Mouse (Mus musculus) bone marrow, adult 2 months (tissue): ENCODE data around the gene Jade2. TPM values are rescaled to one million over a fixed set of nuclear protein-coding genes. Genes with fewer than 3 reads are reported as not detected.
A peak's percentile ranks its signal among the peaks of the same experiment; 100 is the strongest.

Experiments used
- H3K27ac ChIP-seq: fragments of 200-500 bp; 2 replicates; pipeline ENCODE4 v1.5.1; 2012; ENCODE audit warnings: low read depth, mild to moderate bottlenecking, control low read depth, inconsistent platforms, low read length; ENCODE audit not compliant: control insufficient read depth, poor library complexity, insufficient read depth
- H3K4me1 ChIP-seq: fragments of 200-500 bp; 2 replicates; pipeline ENCODE4 v1.6.1; 2011; ENCODE audit warnings: low read length; ENCODE audit not compliant: control insufficient read depth, insufficient read depth
- H3K4me3 ChIP-seq: fragments of 200-500 bp; replicated peaks from 2 replicates; pipeline ENCODE3; 2011; ENCODE audit warnings: mild to moderate bottlenecking, low read depth, low read length, control low read depth; ENCODE audit not compliant: control insufficient read depth
- CTCF ChIP-seq: fragments of 200-500 bp; IDR thresholded peaks from 2 replicates; pipeline ENCODE4 v1.5.1; 2011; ENCODE audit warnings: low read length, control low read depth; ENCODE audit not compliant: control insufficient read depth, insufficient read depth
- POLR2A ChIP-seq: fragments of 200-500 bp; IDR thresholded peaks from 2 replicates; pipeline ENCODE4 v1.6.1; 2011; ENCODE audit warnings: low read depth, mild to moderate bottlenecking, control low read depth, low read length, borderline replicate concordance; ENCODE audit not compliant: control insufficient read depth
- WGBS: fragments of 180-500 bp; shearing (Covaris S2); methylation state at CpG from one replicate; pipeline ENCODE4 v1.1.7; 2018; 5-methylcytosine and 5-hydroxymethylcytosine counted together
- polyA plus RNA-seq: library from polyadenylated mRNA; stranded (reverse); fragments of >200 nt; gene quantifications from 2 replicates; pipeline ENCODE4 v1.2.4, GENCODE M21; 2011; ENCODE audit warnings: low replicate concordance; ENCODE audit not compliant: missing spikeins, insufficient read depth, insufficient read length

Jade2 gene
- polyA plus RNA-seq, 1 experiment = 5.9 TPM

- TF ChIP-seq POLR2A (no peak), CTCF (no peak)
- no peak overlapping the region for H3K4me3 ChIP-seq
- no peak overlapping the region for H3K27ac ChIP-seq
- WGBS = 84% methylated on average over 10 of the region's 10 CpGs
- peaks cover 4% of the 10 kb centered on the region; the same call in 1 of the 2 replicates for H3K4me1 ChIP-seq
Observed at GRCm38 (mm10) chr11:51844529-51845098, 12.8 kb downstream of the Jade2 start.

GRCm38 (mm10) chr11:51843898-51844297, 13.6 kb downstream of the Jade2 start:
- H3K4me1 ChIP-seq = peaks cover 4% of the 10 kb centered on the region; the same call in 1 of the 2 replicates
- H3K27ac ChIP-seq = no peak overlapping the region
- no peak overlapping the region for H3K4me3 ChIP-seq
- TF ChIP-seq POLR2A (no peak), CTCF (no peak)

- TF ChIP-seq CTCF = no peak
- TF ChIP-seq POLR2A = no peak
- Histone ChIP-seq H3K27ac (no peak overlapping the region), H3K4me3 (no peak overlapping the region), H3K4me1 (peaks cover 4% of the 10 kb centered on the region; the same call in 1 of the 2 replicates)
- WGBS = 69% methylated on average over 4 of the region's 4 CpGs
Observed at GRCm38 (mm10) chr11:51843168-51843567, 14.3 kb downstream of the Jade2 start.

GRCm38 (mm10) chr11:51841149-51841548, 16.3 kb downstream of the Jade2 start:
- Histone ChIP-seq H3K27ac (peak overlapping the region; percentile 89), H3K4me3 (no peak overlapping the region), H3K4me1 (peaks cover 5% of the 10 kb centered on the region; the same call in 1 of the 2 replicates)
- TF ChIP-seq POLR2A (no peak), CTCF (no peak)
- 65% methylated on average over 9 of the region's 9 CpGs for WGBS

- no peak overlapping the region for H3K4me3 ChIP-seq
- H3K27ac ChIP-seq = peak overlapping the region; percentile 89
- TF ChIP-seq CTCF = no peak
- no peak for TF ChIP-seq POLR2A
- peaks cover 5% of the 10 kb centered on the region; the same call in 1 of the 2 replicates for H3K4me1 ChIP-seq
- 69% methylated on average over 9 of the region's 9 CpGs for WGBS
Observed at GRCm38 (mm10) chr11:51840657-51841056, 16.8 kb downstream of the Jade2 start.

- TF ChIP-seq CTCF = no peak
- no peak for TF ChIP-seq POLR2A
- H3K4me1 ChIP-seq = peaks cover 5% of the 10 kb centered on the region; the same call in 1 of the 2 replicates
- no peak overlapping the region for H3K4me3 ChIP-seq
- peak overlapping the region; percentile 27 for H3K27ac ChIP-seq
- 89% methylated on average over 11 of the region's 11 CpGs for WGBS
Observed at GRCm38 (mm10) chr11:51839973-51840372, 17.5 kb downstream of the Jade2 start.

GRCm38 (mm10) chr11:51839106-51839505, 18.3 kb downstream of the Jade2 start:
- WGBS = 76% methylated on average over 2 of the region's 2 CpGs
- Histone ChIP-seq H3K4me1 (peaks cover 5% of the 10 kb centered on the region; the same call in 1 of the 2 replicates), H3K27ac (peak overlapping the region; percentile 13; the same call in 1 of the 2 replicates), H3K4me3 (no peak overlapping the region)
- TF ChIP-seq CTCF (no peak), POLR2A (no peak)

- WGBS = 78% methylated on average over 8 of the region's 8 CpGs
- Histone ChIP-seq H3K4me1 (peaks cover 11% of the 10 kb centered on the region), H3K27ac (peak overlapping the region; percentile 20), H3K4me3 (no peak overlapping the region)
- TF ChIP-seq CTCF = no peak
- no peak for TF ChIP-seq POLR2A
Observed at GRCm38 (mm10) chr11:51837164-51838153, 20.0 kb downstream of the Jade2 start.
